Mouse (Mus musculus) heart, postnatal 0 days (tissue): ENCODE measurements around the gene Arhgap4. TPM values are rescaled to one million over a fixed set of nuclear protein-coding genes. Genes with fewer than 3 reads are reported as not detected.

Experiments used
- ATAC-seq: fragments of 200-750 bp; cut with Nextera tagmentation; 2 replicates; pipeline ENCODE4 v1.8.0; 2017; ENCODE audit warnings: low read depth, moderate number of reproducible peaks, moderate library complexity; ENCODE audit not compliant: insufficient read depth
- DNase-seq: peaks from one replicate; pipeline ENCODE4 v3.0.0-alpha.2; 2016; ENCODE audit warnings: low spot score
- H3K27ac ChIP-seq: fragments of 300-500 bp; sonication (generic); 2 replicates; pipeline ENCODE4 v1.5.1; 2014; ENCODE audit warnings: low read depth, mild to moderate bottlenecking
- H3K27me3 ChIP-seq: fragments of 300-500 bp; sonication (generic); 2 replicates; pipeline ENCODE4 v1.6.1; 2014; ENCODE audit warnings: low read length, mixed read lengths; ENCODE audit not compliant: control insufficient read depth, insufficient read depth
- H3K36me3 ChIP-seq: fragments of 300-500 bp; sonication (generic); replicated peaks from 2 replicates; pipeline ENCODE4 v1.6.1; 2014; ENCODE audit warnings: low read length, mixed read lengths; ENCODE audit not compliant: control insufficient read depth, insufficient read depth
- H3K4me1 ChIP-seq: fragments of 300-500 bp; sonication (generic); 2 replicates; pipeline ENCODE4 v1.6.1; 2014; ENCODE audit warnings: antibody characterized with exemption; ENCODE audit not compliant: control insufficient read depth, insufficient read depth
- H3K4me2 ChIP-seq: fragments of 300-500 bp; sonication (generic); 2 replicates; pipeline ENCODE4 v1.6.1; 2014; ENCODE audit warnings: low read depth, mild to moderate bottlenecking, low read length, moderate library complexity
- H3K4me3 ChIP-seq: fragments of 300-500 bp; sonication (generic); 2 replicates; pipeline ENCODE4 v1.5.1; 2014; ENCODE audit warnings: low read depth, low read length
- H3K9ac ChIP-seq: fragments of 300-500 bp; sonication (generic); replicated peaks from 2 replicates; pipeline ENCODE4 v1.6.1; 2014; ENCODE audit warnings: low read depth, low read length, mixed read lengths
- H3K9me3 ChIP-seq: fragments of 300-500 bp; sonication (generic); replicated peaks from 2 replicates; pipeline ENCODE4 v1.6.1; 2016; ENCODE audit warnings: low read length; ENCODE audit not compliant: control insufficient read depth
- CTCF ChIP-seq: IDR thresholded peaks from 2 replicates; pipeline ENCODE4 v1.5.1; 2016; ENCODE audit warnings: antibody characterized with exemption, control low read depth, low read depth
- EP300 ChIP-seq: IDR thresholded peaks from 2 replicates; pipeline ENCODE4 v1.6.1; 2016; ENCODE audit warnings: antibody characterized with exemption, low read depth
- WGBS: fragments of 180-500 bp; shearing (Covaris S2); extraction: QIAGEN DNeasy Blood & Tissue Kit; methylation state at CpG from one replicate; pipeline ENCODE4 v1.1.7; 2014; 5-methylcytosine and 5-hydroxymethylcytosine counted together
- polyA plus RNA-seq: library from polyadenylated mRNA; unstranded; fragments of >200 nt; fragmentation: Nextera tagmentation; extraction: Ambion mirVana; gene quantifications from 2 replicates; pipeline ENCODE4 v1.2.1, GENCODE M21; 2015
- total RNA-seq: library from RNA; depleted of rRNA; stranded (reverse); fragments of >200 nt; gene quantifications from 2 replicates; pipeline ENCODE4 v1.2.3, GENCODE M21; 2014; ENCODE audit warnings: low replicate concordance

The Arhgap4 gene
- total and polyA plus RNA-seq, 2 experiments from 2014 or later, result 0.72 to 6.5 TPM

DNA sequence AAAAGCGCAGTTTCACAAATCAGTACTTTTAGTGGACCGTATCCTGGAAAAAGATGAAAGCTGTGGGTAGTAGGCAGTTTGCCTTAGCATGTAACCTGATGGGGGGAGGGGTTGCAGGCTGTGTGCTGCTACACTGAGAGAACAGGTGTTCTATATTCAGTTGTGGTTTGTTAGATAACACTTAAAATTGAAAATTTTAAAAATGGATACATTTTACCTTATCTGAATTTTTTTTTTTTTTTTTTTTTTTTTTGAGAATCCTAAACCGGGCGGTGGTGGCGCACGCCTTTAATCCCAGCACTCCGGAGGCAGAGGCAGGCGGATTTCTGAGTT is 846 bp upstream of the Arhgap4 start:
- no peak for DNase-seq
- no peaks in the 10 kb centered on the region for H3K9me3 ChIP-seq
- no peak overlapping the region for H3K27ac ChIP-seq
- H3K4me1 ChIP-seq, result no peaks in the 10 kb centered on the region; the same call in 1 of the 2 replicates
- WGBS, result 84% methylated on average over 8 of the region's 8 CpGs
- H3K27me3 ChIP-seq, result no peaks in the 10 kb centered on the region
- ATAC-seq, result no peak
- peak overlapping the region; percentile 63 for H3K4me2 ChIP-seq
- H3K4me3 ChIP-seq, result peak overlapping the region; percentile 58
- TF ChIP-seq CTCF (no peak), EP300 (no peak)
- no peak overlapping the region for H3K9ac ChIP-seq
- H3K36me3 ChIP-seq, result peaks cover 6% of the 10 kb centered on the region

DNA sequence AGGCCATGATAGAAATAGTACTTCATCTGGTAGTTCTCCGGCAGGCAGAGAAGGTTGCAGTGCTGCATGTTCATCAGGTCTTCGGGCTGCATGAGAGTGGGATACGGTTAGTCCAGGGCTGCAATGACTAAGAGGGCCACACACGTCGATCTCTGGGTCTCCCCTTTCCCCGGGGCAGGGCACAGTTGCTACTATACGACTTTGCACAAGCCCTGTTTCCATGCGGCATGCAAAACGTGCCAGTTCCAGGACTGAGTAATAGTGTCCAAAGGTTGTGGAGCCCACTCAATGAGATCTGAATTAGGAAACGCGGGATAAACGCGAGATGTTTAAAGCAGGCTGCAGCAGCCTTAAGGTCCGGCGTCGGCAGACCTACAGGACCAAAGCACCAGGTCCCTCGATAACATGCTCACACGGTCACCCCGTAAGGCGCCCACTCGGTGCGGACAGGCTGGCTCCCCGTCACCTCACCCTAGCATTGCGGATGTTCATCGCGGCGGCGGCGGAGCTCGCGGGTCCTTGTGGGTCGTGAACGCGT is 316 bp downstream of the Arhgap4 start:
- Histone ChIP-seq H3K4me2 (peak overlapping the region; percentile 63), H3K9me3 (no peaks in the 10 kb centered on the region), H3K27me3 (no peaks in the 10 kb centered on the region), H3K9ac (peak overlapping the region; percentile 59), H3K27ac (peak overlapping the region; percentile 79), H3K4me1 (no peaks in the 10 kb centered on the region; the same call in 1 of the 2 replicates), H3K36me3 (peaks cover 6% of the 10 kb centered on the region), H3K4me3 (peak overlapping the region; percentile 58)
- TF ChIP-seq EP300 (no peak; the same call in 1 of the 2 replicates), CTCF (no peak)
- DNase-seq, result no peak
- 15% methylated on average over 33 of the region's 34 CpGs for WGBS
- ATAC-seq, result peak; percentile 13; the same call in 1 of the 2 replicates

DNA sequence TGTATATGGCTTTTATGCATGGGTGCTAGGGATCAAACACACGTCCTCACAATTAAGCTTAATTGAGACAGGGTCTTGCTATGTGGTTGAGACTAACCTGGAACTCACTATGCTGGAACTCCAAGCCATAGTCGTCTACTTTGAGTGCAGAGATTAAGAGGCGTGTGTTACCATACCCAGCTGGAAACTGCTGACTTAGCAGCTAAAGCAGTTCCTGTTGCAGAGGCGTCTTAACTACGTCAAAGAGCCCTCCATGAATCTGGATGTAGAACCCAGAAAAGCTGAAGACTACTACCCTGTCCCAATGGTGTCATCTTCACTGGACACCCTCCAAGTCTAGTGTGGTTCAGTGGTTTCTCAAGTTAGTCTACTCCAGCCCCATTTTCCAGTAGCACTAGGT is 3.0 kb downstream of the Arhgap4 start:
- Histone ChIP-seq H3K36me3 (peaks cover 6% of the 10 kb centered on the region; the same call in 1 of the 2 replicates), H3K9me3 (no peaks in the 10 kb centered on the region), H3K4me1 (no peaks in the 10 kb centered on the region; the same call in 1 of the 2 replicates), H3K4me3 (no peak overlapping the region), H3K4me2 (no peak overlapping the region), H3K27me3 (no peaks in the 10 kb centered on the region), H3K9ac (no peak overlapping the region), H3K27ac (no peak overlapping the region)
- TF ChIP-seq CTCF (no peak), EP300 (no peak)
- WGBS, result 75% methylated on average over 5 of the region's 5 CpGs
- DNase-seq (no peak), ATAC-seq (no peak)

DNA sequence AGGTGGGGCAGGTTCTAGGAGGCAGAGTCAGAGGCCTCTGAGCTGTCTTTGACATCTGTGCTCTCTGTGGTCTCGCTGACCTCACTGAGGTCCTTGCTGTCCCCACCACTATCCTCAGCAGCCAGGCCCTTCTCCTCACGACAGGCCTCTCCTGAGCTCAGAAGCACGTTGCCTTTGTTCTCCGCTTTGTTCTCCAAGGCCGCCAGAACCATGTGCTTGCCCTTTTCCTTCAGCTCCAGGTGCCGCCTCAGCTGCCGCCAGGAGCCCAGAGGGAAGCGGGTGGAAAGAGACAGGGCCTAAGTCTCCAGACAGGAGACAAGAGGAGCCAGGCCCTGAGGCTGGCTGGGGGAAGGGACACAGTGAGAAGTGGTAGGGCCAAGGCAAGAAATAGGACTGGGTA is 4.7 kb downstream of the Arhgap4 start:
- TF ChIP-seq CTCF (no peak), EP300 (no peak)
- Histone ChIP-seq H3K4me3 (no peak overlapping the region), H3K4me1 (no peaks in the 10 kb centered on the region), H3K4me2 (no peak overlapping the region), H3K36me3 (peaks cover 6% of the 10 kb centered on the region; the same call in 1 of the 2 replicates), H3K27me3 (no peaks in the 10 kb centered on the region), H3K9me3 (no peaks in the 10 kb centered on the region), H3K9ac (no peak overlapping the region), H3K27ac (no peak overlapping the region)
- ATAC-seq (no peak), DNase-seq (no peak)
- 82% methylated on average over 8 of the region's 8 CpGs for WGBS

DNA sequence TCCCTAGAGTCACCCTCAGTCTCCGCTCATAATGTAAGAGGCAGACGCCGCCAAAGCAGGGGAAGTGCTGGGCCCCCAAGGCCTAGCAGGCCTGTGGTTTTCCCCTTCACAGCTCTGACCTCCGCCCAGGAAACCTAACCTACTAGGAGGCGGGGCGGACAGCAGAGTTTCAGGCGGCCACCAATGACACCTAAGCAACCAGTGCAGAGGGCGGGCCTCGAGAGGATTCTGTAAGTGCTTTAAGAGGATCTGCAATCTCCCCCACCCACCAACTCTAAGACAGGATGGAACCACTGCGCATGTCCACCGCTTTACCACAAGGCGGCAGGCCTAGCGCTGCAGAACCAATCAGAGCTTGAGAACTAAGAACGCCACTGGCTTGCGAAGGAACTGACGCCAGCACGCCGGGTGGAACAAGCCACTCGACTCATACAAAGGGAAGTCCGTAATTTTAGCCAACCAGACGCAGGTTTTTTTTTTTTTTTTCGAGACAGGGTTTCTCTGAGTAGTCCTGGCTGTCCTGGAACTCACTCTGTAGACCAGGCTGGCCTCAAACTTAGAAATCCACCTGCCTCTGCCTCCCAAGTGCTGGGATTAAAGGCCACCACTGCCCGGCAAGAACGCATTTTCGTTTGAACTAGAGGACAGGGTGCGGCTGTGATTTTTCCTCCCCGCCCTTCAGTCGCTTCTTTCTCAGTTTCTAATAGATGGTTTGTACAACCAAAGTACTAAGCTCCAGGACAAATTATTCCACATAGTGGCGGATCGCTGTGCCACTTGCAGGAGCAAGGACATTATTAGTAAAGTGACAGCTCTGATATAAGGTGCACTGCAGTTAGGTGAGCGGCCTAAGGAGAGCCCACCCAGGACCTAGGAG is 6.6 kb downstream of the Arhgap4 start:
- H3K9me3 ChIP-seq, result no peaks in the 10 kb centered on the region
- DNase-seq (peak; percentile 97), ATAC-seq (peak; percentile 98)
- H3K4me2 ChIP-seq, result peak overlapping the region; percentile 42
- H3K4me3 ChIP-seq, result no peak overlapping the region
- 22% methylated on average over 31 of the region's 31 CpGs for WGBS
- no peaks in the 10 kb centered on the region for H3K4me1 ChIP-seq
- H3K27ac ChIP-seq, result peak overlapping the region; percentile 85
- no peak overlapping the region; the same call in 1 of the 2 replicates for H3K9ac ChIP-seq
- no peaks in the 10 kb centered on the region for H3K27me3 ChIP-seq
- TF ChIP-seq CTCF (peak; percentile 50), EP300 (no peak)
- H3K36me3 ChIP-seq, result peaks cover 6% of the 10 kb centered on the region; the same call in 1 of the 2 replicates
